Mouse (Mus musculus): ENCODE measurements around the gene Kars. TPM values are rescaled to one million over a fixed set of nuclear protein-coding genes. Genes with fewer than 3 reads are reported as not detected.
A peak's percentile ranks its signal among the peaks of the same experiment; 100 is the strongest.

Kars gene
- 186 and 260 TPM in 2 replicates for polyA plus RNA-seq (2014; fragmentation: Nextera tagmentation; extraction: Ambion mirVana)

DNA sequence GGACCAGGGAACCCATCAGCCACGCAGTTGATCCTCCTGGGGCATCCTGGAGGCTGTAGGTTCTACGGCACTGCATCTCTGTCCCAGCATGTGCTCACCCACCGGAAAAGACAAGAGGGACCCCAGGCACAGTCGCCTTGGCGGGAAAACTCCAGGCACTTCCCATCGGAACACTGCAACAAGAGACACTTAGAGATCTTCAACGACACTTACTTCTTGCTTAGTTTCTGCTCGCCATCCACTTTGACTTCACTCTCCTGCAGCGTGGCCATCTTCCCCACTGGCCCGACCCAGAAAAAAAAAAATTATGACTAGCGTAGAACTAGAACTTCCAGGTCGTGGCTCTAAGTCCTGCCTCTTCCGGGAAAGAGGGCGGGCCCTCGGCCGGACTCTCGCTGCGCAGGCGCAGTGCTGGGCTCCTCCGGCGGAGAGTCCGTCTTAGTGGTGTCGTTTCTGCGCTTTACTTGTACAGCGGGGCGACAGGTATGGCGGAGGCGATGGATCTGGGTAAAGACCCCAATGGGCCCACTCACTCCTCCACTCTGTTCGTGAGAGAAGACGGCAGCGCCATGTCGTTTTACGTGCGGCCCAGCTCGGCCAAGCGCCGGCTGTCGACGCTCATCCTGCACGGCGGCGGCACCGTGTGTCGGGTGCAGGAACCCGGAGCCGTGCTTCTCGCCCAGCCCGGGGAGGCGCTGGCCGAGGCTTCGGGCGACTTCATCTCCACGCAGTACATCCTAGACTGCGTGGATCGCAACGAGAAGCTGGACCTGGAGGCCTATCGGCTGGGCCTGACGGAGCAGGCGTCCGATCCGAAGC is at the start of gene Kars, which contains the start of gene Terf2ip:
Kars (minus strand) TSS at position 327 of the 819 bp plus-strand sequence.
Terf2ip (plus strand) TSS at position 402 of the 819 bp plus-strand sequence.
- peak within 1 kb of the TSS; percentile 90 for H3K9ac ChIP-seq (ENCODE audit: low read depth, low read length)
- H3K36me3 ChIP-seq (ENCODE audit: control insufficient read depth, insufficient read depth, low read length) = peaks cover 11% of the 10 kb centered on the region; the same call in 1 of the 2 replicates
- peak within 1 kb of the TSS; percentile 74 for H3K27ac ChIP-seq (ENCODE audit: low read depth, low read length)
- peaks cover 6% of the 10 kb centered on the region for H3K4me1 ChIP-seq (ENCODE audit: control insufficient read depth, insufficient read depth, low read length)
- H3K4me2 ChIP-seq (replicated peaks; ENCODE audit: low read depth, low read length) = peak within 1 kb of the TSS; percentile 96
- H3K27me3 ChIP-seq (ENCODE audit: control insufficient read depth, insufficient read depth, low read length) = no peaks in the 10 kb centered on the region
- H3K9me3 ChIP-seq (ENCODE audit: control insufficient read depth, low read length) = no peaks in the 10 kb centered on the region
- H3K4me3 ChIP-seq (ENCODE audit: low read length) = peak within 1 kb of the TSS; percentile 93
- under 1% methylated on average over 61 of the region's 61 CpGs for WGBS
- ATAC-seq (ENCODE audit: low FRiP score, low TSS enrichment) = peak; percentile 92

DNA sequence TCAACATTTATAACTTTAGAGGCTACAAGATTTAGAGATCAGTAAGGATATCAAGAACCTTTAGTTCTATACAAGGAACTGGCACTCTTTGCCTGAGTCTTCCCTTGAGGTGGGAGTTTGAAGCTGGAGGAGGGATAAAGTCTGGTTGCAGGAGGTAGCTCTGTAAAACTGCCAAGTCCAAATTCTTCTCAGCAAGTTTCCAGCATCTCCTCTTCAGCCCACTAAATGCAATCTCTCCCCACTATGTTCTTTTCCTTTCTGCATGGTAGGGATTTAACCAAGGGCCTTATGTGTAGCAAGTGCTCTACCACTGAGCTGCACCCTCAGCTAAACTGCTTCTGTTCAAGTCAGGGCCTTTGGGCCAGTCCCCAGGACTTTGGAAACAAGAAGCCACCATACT is 43.3 kb upstream of the Kars start:
- Histone ChIP-seq H3K4me1 (ENCODE audit: control insufficient read depth, insufficient read depth, low read length) (no peaks in the 10 kb centered on the region), H3K4me2 (replicated peaks; ENCODE audit: low read depth, low read length) (no peak overlapping the region)

DNA sequence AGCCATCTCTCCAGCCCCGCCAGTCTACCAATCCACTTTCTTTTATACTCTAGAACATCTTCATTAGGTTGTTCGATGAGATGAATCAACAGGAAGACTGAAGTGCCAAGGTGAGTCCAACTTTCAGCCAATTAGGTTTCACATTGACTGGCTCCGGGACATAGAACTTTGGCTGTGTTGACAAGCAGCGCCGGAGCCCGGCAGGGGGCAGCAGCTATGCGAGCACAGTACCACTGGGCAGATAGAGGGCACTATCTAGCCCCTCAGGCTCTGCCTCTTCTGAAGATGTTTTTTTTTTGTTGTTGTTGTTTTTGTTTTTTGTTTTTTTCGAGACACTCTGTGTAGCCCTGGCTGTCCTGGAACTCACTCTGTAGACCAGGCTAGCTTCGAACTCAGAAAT is 40.4 kb upstream of the Kars start:
- no peak overlapping the region for H3K27ac ChIP-seq (ENCODE audit: low read depth, low read length)
- no peak overlapping the region for H3K4me3 ChIP-seq (ENCODE audit: low read length)
- H3K36me3 ChIP-seq (ENCODE audit: control insufficient read depth, insufficient read depth, low read length) = no peaks in the 10 kb centered on the region
- H3K4me1 ChIP-seq (ENCODE audit: control insufficient read depth, insufficient read depth, low read length) = no peaks in the 10 kb centered on the region
- 84% methylated on average over 9 of the region's 9 CpGs for WGBS
- no peak overlapping the region for H3K4me2 ChIP-seq (replicated peaks; ENCODE audit: low read depth, low read length)
- no peak overlapping the region for H3K9ac ChIP-seq (ENCODE audit: low read depth, low read length)
- no peaks in the 10 kb centered on the region for H3K9me3 ChIP-seq (ENCODE audit: control insufficient read depth, low read length)
- no peak for ATAC-seq (ENCODE audit: low FRiP score, low TSS enrichment)
- no peaks in the 10 kb centered on the region for H3K27me3 ChIP-seq (ENCODE audit: control insufficient read depth, insufficient read depth, low read length)

More for the DNA sequence above, 43.3 kb upstream of the Kars start:
- H3K9me3 ChIP-seq (ENCODE audit: control insufficient read depth, low read length) = no peaks in the 10 kb centered on the region
- no peaks in the 10 kb centered on the region for H3K27me3 ChIP-seq (ENCODE audit: control insufficient read depth, insufficient read depth, low read length)
- no peaks in the 10 kb centered on the region for H3K36me3 ChIP-seq (ENCODE audit: control insufficient read depth, insufficient read depth, low read length)
- H3K27ac ChIP-seq (ENCODE audit: low read depth, low read length) = no peak overlapping the region
- ATAC-seq (ENCODE audit: low FRiP score, low TSS enrichment) = no peak
- H3K9ac ChIP-seq (ENCODE audit: low read depth, low read length) = no peak overlapping the region
- no peak overlapping the region for H3K4me3 ChIP-seq (ENCODE audit: low read length)

DNA sequence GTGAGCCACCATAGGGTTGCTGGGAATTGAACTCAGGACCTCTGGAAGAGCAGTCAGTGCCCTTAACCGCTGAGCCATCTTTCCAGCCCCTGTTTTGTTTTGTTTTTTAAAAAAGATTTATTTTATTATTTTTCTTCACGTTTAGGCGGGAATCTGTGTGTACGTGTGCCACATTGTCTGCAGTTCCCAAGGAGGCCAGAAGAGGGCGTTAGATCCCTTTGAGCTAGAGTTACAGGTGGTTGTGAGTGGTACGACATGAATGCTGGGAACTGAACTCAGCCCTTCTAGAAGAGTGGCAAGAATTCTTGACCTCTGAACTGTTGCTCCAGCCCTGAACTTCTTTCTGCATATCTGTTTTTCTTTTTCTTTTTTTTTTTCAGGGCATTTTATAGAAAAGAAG is 38.9 kb upstream of the Kars start:
- Histone ChIP-seq H3K36me3 (ENCODE audit: control insufficient read depth, insufficient read depth, low read length) (no peaks in the 10 kb centered on the region), H3K4me2 (replicated peaks; ENCODE audit: low read depth, low read length) (no peak overlapping the region), H3K27me3 (ENCODE audit: control insufficient read depth, insufficient read depth, low read length) (no peaks in the 10 kb centered on the region), H3K27ac (ENCODE audit: low read depth, low read length) (no peak overlapping the region), H3K4me1 (ENCODE audit: control insufficient read depth, insufficient read depth, low read length) (no peaks in the 10 kb centered on the region), H3K9ac (ENCODE audit: low read depth, low read length) (no peak overlapping the region), H3K4me3 (ENCODE audit: low read length) (no peak overlapping the region), H3K9me3 (ENCODE audit: control insufficient read depth, low read length) (no peaks in the 10 kb centered on the region)
- 81% methylated on average over 6 of the region's 6 CpGs for WGBS
- no peak for ATAC-seq (ENCODE audit: low FRiP score, low TSS enrichment)

DNA sequence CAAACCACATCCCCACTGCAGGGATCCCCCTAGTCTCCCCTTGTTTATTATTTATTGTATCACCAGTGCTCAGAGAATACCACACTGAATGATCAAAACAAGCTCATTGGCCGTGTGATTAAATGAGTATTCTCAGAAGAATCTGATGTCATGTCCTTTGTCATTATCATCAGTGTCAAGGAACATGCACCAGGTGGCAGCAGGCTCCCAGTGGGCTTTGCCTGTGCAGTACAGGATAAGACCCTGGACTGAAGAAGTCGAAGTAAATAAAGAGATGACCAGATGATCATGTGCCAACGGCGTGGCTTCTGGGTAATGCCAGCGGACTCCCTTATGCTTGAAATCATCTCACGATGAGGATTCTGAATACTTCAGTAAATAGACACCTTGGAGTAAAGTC is 37.2 kb upstream of the Kars start:
- no peaks in the 10 kb centered on the region for H3K27me3 ChIP-seq (ENCODE audit: control insufficient read depth, insufficient read depth, low read length)
- 80% methylated on average over 6 of the region's 6 CpGs for WGBS
- no peak for ATAC-seq (ENCODE audit: low FRiP score, low TSS enrichment)
- H3K36me3 ChIP-seq (ENCODE audit: control insufficient read depth, insufficient read depth, low read length) = no peaks in the 10 kb centered on the region
- H3K9me3 ChIP-seq (ENCODE audit: control insufficient read depth, low read length) = no peaks in the 10 kb centered on the region
- H3K4me1 ChIP-seq (ENCODE audit: control insufficient read depth, insufficient read depth, low read length) = no peaks in the 10 kb centered on the region
- H3K9ac ChIP-seq (ENCODE audit: low read depth, low read length) = no peak overlapping the region
- no peak overlapping the region for H3K4me3 ChIP-seq (ENCODE audit: low read length)
- H3K4me2 ChIP-seq (replicated peaks; ENCODE audit: low read depth, low read length) = no peak overlapping the region
- H3K27ac ChIP-seq (ENCODE audit: low read depth, low read length) = no peak overlapping the region

DNA sequence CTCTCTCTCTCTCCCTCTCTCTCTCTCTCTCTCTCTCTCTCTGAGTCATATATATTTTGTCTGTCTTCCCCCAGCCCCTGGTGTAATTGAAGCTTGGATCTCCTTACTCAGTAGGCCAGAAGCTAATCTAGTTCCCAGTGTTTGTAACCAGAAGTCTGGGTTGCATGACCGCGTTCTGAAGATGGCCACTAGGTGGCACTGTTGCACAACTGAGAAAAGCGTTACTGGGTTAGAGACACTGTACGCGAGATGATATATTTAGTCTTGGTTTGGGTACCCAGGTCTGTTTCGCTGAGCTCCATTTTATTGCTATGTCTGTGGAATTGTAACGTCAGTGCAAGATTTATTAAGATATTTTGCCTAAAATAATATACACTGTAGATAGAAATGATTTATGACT is 34.8 kb upstream of the Kars start:
- Histone ChIP-seq H3K9ac (ENCODE audit: low read depth, low read length) (no peak overlapping the region), H3K27ac (ENCODE audit: low read depth, low read length) (no peak overlapping the region), H3K9me3 (ENCODE audit: control insufficient read depth, low read length) (no peaks in the 10 kb centered on the region), H3K4me3 (ENCODE audit: low read length) (no peak overlapping the region), H3K4me2 (replicated peaks; ENCODE audit: low read depth, low read length) (no peak overlapping the region), H3K27me3 (ENCODE audit: control insufficient read depth, insufficient read depth, low read length) (no peaks in the 10 kb centered on the region), H3K4me1 (ENCODE audit: control insufficient read depth, insufficient read depth, low read length) (no peaks in the 10 kb centered on the region), H3K36me3 (ENCODE audit: control insufficient read depth, insufficient read depth, low read length) (no peaks in the 10 kb centered on the region)
- peak; percentile 79 for ATAC-seq (ENCODE audit: low FRiP score, low TSS enrichment)
- 1% methylated on average over 7 of the region's 7 CpGs for WGBS

DNA sequence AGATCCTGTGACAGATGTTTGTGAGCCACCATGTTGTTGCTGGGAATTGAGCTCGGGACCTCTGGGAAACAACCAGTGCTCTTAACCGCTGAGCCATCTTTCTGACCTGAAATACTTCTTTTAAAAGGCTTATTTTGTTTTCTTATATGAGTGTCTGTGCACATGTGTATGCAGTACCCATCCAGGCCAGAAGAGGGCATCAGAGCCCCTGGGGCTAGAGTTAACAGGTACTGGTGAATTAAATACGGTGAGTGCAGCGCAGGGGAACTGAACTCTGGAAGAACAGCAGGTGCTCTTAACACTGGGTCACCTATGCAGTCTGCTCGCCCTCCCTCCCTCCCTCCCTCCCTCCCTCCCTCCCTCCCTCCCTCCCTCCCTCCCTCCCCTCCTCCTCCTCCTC is 34.1 kb upstream of the Kars start:
- Histone ChIP-seq H3K9me3 (ENCODE audit: control insufficient read depth, low read length) (no peaks in the 10 kb centered on the region), H3K27ac (ENCODE audit: low read depth, low read length) (no peak overlapping the region), H3K4me1 (ENCODE audit: control insufficient read depth, insufficient read depth, low read length) (no peaks in the 10 kb centered on the region), H3K27me3 (ENCODE audit: control insufficient read depth, insufficient read depth, low read length) (no peaks in the 10 kb centered on the region), H3K4me3 (ENCODE audit: low read length) (no peak overlapping the region), H3K4me2 (replicated peaks; ENCODE audit: low read depth, low read length) (no peak overlapping the region), H3K9ac (ENCODE audit: low read depth, low read length) (no peak overlapping the region), H3K36me3 (ENCODE audit: control insufficient read depth, insufficient read depth, low read length) (no peaks in the 10 kb centered on the region)
- no peak for ATAC-seq (ENCODE audit: low FRiP score, low TSS enrichment)
- WGBS = 82% methylated on average over 5 of the region's 5 CpGs

DNA sequence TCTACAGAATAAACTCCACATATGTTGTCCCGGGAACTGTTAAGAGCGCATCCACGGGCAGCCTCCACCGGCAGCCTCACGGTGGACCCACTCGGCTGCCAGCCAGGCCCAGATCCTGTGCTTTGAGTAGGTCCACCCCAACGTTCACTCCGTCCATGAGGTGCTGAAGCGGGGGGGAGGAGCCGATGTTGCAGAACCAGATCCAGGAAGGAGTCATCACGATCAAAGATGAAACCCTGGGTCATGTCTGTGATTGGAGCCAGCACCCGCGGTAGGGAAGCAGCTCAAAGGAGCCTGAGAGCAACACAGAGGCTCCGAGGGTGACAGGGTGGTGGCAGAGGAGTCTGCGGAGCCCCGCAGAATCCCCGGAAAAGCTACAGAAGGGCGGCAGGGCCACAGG is 26.4 kb upstream of the Kars start:
- no peak overlapping the region for H3K27ac ChIP-seq (ENCODE audit: low read depth, low read length)
- no peak overlapping the region for H3K4me2 ChIP-seq (replicated peaks; ENCODE audit: low read depth, low read length)
- no peak overlapping the region for H3K4me3 ChIP-seq (ENCODE audit: low read length)
- no peaks in the 10 kb centered on the region for H3K36me3 ChIP-seq (ENCODE audit: control insufficient read depth, insufficient read depth, low read length)
- H3K27me3 ChIP-seq (ENCODE audit: control insufficient read depth, insufficient read depth, low read length) = no peaks in the 10 kb centered on the region
- no peaks in the 10 kb centered on the region for H3K4me1 ChIP-seq (ENCODE audit: control insufficient read depth, insufficient read depth, low read length)
- 81% methylated on average over 18 of the region's 18 CpGs for WGBS
- no peak for ATAC-seq (ENCODE audit: low FRiP score, low TSS enrichment)
- no peaks in the 10 kb centered on the region for H3K9me3 ChIP-seq (ENCODE audit: control insufficient read depth, low read length)
- H3K9ac ChIP-seq (ENCODE audit: low read depth, low read length) = no peak overlapping the region

DNA sequence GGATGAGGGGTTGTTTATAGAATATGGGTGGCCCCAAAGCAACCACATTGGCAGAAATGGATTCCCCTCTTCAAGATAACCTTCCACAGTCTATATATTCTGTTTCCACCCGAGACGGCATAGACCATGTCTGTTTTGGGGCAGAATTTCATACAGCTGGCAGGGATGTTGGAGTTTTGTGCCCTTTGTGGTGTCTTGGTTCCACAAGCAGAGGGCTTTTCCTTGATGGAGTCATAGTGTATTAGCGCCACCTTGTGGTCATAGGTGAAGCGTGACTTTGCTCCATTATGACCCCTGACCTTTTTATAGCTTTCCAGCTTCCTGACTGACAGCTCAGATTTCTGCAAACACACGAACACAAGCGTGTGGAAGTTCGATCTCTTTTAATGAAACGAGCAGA is 23.5 kb upstream of the Kars start:
- no peak overlapping the region for H3K4me2 ChIP-seq (replicated peaks; ENCODE audit: low read depth, low read length)
- no peaks in the 10 kb centered on the region for H3K4me1 ChIP-seq (ENCODE audit: control insufficient read depth, insufficient read depth, low read length)
- H3K9me3 ChIP-seq (ENCODE audit: control insufficient read depth, low read length) = no peaks in the 10 kb centered on the region
- H3K4me3 ChIP-seq (ENCODE audit: low read length) = no peak overlapping the region
- 7% methylated on average over 8 of the region's 8 CpGs for WGBS
- H3K27ac ChIP-seq (ENCODE audit: low read depth, low read length) = no peak overlapping the region
- H3K9ac ChIP-seq (ENCODE audit: low read depth, low read length) = no peak overlapping the region
- peak; percentile 81 for ATAC-seq (ENCODE audit: low FRiP score, low TSS enrichment)
- no peaks in the 10 kb centered on the region for H3K27me3 ChIP-seq (ENCODE audit: control insufficient read depth, insufficient read depth, low read length)
- no peaks in the 10 kb centered on the region for H3K36me3 ChIP-seq (ENCODE audit: control insufficient read depth, insufficient read depth, low read length)
